Mouse (Mus musculus) left cerebral cortex, adult 11 months (tissue): ENCODE measurements at regions not wholly inside any gene's neighbourhood (a gene's known extent, or its start where the extent isn't known, plus 50 kb on each side); places are given as distances from the start of the nearest gene placed in this dataset.

Experiments used
- DNase-seq: peaks from one replicate; pipeline ENCODE4 v3.0.0; 2022; ENCODE audit warnings: low spot score

DNA sequence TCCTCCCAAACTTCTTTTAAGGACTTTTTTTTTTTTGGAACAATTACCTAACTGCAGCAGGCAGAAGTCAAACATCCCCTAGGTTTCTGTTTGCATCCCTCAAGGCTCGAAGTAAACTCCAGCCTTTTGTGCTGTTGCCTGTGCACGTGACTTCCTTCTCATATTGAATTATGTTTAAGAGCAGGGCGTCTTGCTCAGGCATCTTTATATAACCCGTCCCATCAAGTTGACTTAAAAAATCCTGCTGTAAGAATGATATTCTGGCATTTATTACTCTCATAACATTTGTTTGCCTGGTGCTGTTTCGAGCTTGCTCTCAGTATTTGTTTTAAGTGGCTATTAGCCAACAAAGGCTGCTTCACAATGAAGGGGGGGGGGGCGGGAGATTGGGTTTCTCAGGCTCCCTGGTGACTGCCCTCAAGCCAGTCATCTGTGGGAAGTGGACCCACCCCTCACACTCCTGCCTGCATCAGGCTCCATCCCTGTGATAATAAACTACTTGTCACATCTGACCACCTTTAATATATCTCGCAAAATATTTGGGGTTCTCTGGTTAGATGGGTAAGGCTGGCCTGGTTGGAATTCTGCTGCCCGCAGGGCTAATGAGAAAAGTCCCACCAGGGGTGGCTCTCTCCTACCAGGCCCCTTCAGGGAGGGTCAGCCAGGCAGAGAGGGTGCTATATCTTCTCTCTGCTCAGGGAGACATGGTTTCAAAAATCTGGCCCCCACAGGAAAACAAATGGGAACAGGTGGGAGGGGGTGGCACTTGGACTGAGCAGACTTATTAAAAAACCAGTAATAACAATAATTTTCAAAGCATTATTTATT, 277.1 kb upstream of the Atp5g3 start:
- DNase-seq: no peak

DNA sequence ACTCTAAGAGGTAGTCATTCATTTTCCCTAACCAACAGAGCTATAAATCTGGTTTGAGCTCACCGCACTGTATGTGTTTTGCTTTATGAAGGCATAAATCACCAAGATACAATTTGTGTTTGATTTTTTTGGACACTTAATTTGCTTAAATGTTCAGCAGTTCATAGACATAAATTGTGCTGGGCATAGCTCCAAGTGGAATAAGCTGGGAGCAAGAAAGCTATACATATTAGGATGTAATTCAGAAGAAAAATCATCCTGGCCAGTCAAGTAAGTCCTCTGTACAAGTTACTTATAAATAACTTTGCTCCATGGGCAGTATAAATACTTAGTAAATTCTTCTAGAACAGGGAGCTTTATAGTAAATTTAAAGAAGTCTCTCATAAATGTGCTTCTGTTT, 267.0 kb upstream of the Atp5g3 start:
- DNase-seq: no peak

DNA sequence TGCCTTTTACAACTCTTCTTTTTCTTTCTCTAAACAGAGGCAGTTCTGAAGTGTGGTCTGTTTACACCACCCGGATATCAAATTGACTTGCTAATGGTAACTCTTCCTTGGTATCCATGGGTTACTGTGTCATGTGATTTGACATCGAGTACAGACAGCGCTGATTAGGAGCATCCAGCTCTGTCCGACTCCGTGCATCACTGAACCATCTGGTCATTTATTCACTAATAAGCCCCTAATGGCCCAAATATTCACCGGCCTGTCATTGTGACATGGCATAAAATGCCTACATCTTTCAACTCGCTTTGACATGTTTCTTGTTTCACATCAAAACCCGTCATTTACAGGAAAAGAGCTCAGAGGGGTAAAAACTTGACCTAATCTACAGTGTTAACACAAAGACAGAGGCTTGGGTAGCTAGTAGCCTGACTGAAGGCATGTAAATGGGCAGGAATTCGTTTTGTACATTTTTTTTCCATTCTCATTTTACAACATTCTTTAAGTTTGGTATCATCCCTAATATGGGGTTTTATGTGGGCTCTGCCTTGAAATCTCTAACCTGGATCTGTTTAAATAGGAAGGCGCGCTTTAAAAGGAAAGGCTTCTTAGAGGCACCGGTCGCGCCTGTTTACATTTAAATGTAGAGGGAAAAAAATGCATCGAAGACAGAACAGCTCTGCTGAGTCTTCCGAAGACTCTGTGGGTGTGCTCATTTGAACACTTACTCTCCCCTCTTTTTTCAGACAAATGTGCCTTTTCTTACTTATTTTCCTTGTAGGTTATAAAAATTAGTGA, 257.8 kb upstream of the Atp5g3 start:
- no peak for DNase-seq

DNA sequence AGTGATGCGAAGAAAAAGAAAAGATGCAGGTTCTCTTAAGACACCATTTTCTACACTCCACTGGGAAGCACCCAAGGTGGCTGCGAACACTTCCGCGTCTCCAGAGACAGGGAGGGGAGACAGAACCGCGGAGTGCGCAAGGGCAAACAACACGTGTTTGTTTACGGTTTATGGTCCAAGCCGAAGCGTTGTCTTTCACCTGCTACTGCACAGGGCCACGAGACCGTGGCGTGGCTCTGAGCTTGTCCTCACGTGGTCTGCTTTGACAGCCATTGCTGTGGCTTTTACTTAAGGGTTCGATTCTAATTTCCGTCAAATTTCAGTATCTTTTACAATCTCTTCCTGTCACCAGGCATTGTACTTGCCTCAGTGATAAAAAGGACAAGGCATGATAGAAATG, 257.2 kb upstream of the Atp5g3 start:
- no peak for DNase-seq

DNA sequence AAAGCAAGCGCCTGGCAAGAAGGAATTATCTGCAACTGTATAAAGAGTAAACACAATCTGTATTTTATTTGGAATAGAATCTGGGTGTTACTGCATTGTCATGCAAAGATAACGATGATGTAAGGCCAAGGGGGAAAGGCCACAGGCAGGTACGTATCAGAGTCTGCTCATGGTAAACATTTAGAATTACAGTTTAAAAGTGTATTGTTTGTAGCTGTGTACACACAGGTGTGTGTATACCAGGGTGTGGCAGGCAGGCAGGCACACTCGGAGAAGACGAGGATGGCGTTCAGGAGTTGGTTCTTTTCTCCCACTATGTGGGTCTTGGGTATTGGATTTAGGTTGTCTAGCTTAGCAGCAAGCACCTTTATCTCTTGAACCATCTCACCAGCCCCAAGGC, 242.9 kb upstream of the Atp5g3 start:
- no peak for DNase-seq

DNA sequence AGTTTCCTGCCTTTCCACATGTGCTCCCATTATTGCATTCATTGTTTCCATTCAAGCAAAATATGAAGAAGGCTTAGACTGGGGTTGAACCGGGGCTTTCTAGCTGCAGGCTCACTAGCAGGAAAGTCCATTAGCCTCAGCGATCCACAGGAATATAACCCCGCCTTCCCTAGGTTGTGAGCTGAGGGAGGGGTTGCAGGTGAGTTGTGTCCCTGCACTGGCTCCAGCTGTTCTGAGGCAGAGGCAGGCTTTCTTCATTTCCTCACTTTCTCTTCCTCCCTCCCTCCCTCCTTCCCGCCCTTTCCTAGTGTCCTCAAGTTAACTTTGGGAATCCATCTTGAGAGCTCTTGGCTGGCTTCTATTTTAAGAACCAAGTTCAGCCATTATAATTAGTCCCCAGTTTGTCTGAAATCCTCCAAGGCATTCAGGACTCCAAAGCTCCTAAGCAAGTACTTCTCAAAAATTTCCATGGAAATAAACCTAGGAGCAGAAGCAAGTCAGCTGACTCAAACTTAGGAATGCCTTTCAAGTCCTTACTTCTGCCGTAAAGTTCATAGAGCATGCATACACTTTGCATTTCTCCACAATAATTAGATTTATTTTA, 242.2 kb upstream of the Atp5g3 start:
- DNase-seq: no peak

DNA sequence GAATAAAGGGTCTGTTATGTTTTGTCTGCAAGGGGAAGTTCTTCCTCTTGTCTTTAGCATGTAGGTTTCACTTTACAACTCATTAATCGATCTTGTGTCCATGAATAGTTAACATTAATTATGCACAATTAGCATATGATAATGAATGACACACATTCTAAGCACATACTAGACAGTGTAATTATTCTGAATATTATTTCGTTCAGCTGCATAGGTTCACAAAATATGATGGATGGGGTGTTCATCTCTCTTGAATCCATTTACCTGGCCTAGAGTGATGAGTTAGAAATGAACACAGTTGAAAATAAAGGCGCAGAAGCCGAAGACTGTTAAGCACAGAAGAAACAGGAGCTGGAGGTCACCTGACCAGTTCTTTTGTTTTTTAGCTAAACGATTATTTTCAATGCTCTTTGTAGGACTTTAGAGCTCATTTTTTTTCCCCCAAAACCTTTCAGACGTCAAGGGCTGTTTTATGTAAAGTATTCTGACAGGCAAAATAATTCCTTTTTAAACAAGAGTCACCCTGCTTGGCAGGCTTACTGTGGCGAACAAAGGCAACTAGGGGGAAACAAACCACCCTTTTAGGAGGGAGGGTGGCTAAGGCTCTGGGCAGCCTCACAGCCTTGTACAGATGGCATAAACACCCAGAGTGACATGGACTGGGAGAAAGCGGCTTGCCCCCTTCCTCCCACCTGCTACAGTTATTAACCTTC, 241.6 kb upstream of the Atp5g3 start:
- DNase-seq: no peak

DNA sequence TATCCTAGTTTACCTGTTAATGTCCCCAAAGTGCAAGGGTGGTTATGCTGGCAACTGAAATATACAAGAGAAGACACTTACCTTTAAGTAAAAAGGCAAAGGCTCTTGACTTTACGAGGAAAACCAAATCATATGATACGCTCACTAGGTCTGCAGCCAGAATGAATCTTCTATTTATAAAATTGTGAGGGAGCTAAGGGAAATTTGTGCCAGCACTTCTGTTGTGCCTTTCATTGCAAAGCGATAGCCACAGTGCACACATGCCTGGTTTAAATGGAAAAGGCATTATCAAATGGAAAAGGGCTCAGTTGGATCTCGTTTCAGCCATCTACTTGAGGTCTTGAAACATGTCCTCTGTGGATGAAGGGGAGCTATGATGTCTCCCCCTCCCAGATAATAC, 236.1 kb upstream of the Atp5g3 start:
- no peak for DNase-seq

DNA sequence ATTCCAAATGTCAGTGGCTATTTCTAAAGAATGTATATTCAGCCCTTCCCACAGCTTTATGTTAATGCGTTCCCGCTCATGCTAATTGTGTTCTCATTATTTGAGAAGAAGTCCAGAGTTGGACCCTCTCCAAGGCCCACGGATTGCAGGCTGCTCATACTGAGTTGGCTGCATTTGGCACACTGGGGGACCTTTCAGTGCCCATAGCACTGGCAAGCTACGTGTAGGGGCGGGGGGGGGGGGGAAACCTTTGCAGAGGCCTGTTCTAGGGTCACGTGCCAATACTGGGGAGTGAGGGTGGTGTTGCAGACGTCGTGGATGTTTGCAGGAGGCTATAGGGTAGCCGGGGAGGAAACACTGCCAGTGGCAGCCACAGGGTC, 225.5 kb upstream of the Atp5g3 start:
- no peak for DNase-seq

DNA sequence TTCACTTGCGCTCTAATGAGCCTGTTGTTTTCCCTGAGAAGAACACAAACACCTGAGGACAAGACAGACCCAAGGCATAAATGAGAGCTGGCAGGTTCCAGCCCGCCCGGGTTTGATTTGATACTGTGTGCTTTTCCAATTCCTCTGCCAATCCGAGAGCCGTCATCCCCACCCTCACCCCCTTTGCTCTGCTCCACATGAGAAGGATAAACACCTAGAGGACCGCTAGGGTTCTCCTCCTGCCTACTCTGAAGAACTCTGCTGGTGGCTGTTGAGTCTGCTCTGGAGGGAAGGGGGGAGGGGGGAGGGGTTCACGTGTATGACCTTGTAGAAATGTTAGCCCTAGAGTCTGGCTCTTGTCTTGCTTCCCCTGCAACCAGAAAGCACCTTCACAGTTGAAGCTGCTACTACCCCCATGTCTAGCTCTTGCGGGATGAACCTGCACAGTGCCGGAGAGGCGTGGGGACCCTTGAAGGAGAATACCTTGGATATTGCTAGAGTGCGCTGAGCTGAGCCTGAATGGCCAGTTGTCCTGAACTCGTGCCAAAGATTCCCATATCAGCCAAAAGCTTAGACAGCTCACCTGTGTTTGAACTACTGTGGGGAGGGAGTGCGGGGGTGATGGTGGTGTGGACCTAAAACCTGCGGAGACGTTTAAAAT, 225.0 kb upstream of the Atp5g3 start:
- DNase-seq: no peak

DNA sequence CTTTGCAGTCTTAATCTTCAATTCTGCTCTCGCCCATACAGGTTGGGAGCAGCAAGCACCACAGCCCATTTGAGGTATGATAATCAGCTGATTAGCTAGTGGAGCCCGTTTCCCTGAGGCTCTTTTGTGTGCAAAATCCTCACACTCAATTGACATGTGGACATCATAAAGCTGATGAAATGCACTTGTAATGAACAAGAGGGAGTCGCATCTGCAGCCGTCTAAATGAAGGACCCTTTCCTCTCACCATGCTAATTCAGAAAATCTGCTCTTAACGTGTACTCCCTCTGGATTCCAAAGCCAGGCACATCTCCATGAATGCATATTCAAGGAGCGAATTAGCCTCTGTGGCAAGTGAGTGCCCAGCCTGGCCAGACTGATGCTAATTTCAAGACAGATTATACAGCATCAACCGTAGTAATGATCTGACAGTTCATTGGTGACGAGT, 219.0 kb upstream of the Atp5g3 start:
- no peak for DNase-seq

DNA sequence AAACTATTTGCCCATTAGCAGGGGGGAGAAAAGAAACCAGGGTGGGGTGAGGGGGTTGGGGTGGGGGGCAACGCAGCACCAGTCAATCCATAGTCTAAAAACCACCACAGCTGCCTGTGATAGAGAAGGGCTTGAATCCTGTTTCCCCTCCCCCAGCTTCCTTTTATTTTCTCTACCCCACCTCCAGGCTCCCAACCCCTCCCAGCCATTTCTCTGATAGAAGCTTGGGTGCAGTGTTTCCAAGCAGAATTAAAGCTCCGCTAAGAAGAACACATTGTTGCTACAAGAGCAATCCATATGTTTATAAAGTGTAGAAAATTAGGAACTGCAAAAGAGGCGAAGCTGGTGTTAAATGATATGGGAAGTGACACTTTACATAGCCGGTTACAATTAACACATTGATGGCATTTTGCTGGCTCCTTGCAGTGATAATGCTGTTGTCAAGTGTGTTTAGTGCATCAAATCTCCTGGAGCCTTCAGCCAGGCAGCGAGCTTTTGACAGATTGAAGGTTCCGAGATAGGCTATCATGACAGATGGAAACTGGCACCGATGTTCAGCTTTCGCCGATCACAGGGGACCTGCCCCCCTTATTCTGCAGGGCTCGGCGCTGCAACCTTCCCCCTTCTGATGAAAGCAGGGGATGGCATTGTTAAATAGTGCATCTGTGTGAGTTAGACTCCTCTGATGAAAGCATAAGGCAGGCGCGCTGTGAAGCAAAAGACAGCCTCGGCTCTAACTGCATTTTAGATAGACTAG, 217.8 kb upstream of the Atp5g3 start:
- DNase-seq: no peak

DNA sequence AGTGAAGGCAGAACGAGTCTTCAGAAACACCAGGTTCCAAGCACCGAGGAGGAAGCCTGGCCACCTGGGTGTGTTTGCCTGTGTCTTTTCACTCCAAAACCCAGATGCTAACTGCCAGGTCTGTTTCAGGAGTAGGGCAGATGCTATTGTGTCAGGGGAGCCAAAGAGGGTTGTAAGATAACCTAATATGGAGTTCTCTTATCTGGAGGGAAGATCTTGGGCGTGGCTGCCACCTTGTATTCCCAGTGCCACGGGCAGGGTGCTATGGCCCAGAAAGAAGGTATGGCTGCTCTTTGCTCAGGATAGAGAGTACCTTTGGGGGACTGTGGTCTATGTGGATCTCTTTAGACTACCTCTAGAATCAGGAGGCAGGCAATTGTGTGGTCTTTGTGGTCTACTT, 216.0 kb upstream of the Atp5g3 start:
- DNase-seq: no peak

DNA sequence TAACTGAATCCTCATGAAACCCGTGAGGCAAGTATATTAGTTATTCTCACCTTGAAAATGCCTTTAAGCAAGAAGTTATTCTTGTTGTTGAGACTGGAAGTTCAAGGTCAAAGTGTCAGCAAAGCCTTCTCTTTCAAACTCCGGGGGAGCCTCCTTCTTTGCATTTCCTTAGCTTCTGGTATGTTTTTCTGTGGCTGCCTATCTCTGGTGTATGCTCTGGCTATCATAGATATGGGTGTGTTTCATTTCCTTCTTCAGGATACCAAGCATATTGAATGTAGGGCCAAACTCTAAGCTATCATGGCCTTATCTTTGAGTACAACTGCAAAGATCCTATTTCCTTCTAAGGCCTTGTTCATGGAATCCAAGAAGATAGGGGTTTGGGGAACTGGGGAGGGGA, 213.1 kb upstream of the Atp5g3 start:
- DNase-seq: no peak

DNA sequence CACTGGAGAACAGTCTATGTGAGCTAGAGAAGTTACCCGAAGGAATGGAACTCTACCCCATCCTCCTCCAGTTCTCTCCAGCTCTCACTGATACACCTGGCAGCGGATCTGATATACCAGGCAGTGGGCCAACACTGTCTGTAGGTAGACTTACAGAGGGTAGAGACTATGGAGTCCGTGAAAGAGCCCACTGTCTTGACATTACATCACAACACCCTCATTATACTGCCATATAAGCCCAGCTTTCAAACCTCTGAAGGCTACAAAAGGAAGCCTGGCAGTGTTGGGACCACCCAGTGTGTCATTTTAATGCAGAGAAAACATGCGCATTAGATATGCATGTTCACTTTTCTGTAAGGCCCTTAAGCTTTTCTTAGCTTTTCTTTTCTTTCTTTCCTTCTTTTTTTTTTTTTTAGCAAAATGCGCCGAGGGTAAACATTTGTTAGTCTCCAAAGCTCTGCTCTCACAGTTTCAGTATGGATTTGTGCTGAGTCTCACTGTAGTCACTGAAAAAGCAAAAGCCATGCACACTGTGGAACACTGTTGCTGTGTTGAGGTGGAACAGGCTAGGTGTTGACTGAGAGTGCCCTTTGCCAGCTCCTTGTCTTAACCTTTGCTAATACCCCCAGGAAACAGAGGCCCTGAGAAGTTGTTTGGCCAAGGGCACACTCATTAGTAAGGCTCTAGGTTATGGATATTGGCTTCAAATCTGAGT, 212.4 kb upstream of the Atp5g3 start:
- no peak for DNase-seq

DNA sequence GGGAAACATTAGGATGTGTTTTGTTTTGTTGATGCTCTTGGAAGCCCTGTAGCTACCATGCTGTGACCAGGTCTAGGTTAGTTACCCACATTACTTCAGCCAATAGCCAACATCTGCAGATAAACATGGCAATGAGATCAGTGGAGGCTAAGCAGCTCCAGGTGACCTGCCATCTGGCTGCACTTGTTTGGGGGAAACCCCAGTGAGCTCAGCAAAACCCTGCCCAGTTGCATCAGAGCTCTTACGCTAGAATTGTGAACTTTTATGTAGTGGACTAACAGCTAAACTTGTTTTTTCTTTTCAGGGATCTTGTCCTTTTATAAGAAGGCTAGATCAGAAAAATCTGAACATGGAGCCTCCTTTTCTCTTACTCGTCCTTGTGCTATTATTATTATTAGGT, 211.8 kb upstream of the Atp5g3 start:
- DNase-seq: no peak

DNA sequence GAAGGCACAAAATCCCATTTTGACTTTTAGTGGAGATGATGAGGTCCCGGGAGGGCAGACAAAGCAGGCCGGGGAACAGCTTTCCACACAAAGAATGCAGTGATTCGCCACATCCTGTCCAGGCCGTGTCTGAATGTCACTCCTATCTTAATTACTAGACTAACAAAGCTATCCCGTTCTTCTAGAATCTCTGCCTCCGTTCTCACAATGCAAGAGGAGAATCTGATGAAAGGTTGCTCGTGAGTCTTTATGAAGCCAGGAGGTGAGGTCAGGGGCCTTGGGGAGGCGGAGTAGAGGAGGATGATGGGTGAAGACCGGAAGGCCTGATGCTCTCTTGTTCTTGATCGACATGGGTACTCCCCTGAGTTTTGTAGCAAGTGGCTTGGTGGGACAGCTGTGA, 208.9 kb upstream of the Atp5g3 start:
- no peak for DNase-seq

DNA sequence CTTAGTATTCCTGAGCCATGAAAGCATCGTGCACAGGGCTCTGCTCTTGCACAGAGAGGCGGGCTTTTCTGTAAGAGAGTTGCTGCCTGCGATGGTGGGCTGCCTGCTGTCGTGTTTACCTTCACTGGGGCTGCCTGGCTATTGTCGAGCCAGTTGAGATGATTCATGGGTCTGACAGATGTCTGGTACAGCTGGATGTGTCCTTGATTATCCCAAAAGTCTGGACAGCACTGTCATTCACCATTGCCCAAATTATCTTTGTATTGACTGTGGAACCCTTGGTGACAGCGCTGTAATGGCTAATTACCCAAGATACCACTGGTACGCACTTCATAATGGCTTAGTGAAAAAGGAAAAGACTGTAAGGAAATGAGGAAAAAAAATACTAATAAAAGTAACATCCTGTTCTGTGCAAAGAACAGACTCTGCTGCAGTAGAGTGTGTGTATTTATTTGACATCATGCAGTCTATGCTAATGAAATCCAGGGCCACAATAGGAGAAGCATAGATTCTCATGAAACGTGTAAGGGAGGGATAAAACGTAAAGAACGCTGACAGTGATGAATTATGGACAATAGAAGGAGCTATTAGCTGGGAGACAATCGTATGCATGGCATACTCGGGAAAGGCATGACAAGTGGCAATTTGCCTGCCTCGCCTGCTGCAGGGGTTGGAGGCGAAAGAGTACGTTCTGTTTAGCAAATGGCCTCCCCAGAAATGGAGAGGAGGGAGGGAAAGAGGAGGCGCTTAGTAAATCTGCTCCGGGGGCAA, 208.2 kb upstream of the Atp5g3 start:
- DNase-seq: no peak

DNA sequence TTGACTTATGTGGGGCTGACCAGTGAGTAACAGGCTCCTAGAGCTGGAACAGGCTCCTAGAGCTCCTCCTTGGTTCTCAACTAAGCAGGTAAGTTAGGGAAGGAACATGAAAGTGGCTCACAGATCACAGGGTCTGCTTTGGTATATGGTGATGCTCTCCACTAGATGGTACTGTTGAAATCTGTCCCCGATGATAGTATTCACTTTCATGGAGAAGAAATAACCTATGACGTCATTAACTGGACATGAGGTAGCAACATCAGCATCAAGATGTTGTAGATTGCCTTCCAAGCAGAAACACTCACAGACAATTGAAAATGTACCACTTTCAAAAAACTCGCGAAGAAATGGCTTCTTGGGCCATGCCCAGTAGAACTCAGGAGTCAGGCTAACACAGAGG, 195.3 kb upstream of the Atp5g3 start:
- DNase-seq: no peak
